Mouse (Mus musculus) embryo, embryonic 10.5 days (tissue): Measurements from ENCODE around the gene Nxn.

ENCODE experiments used
- DNase-seq: peaks from one replicate; pipeline ENCODE4 v3.0.0-alpha.2; 2015; ENCODE audit warnings: low spot score

Gene Nxn

GRCm38 (mm10) chr11:76260208-76261050, 138.5 kb downstream of the Nxn start:
- no peak for DNase-seq

- no peak for DNase-seq
Observed at GRCm38 (mm10) chr11:76258511-76258910, 140.4 kb downstream of the Nxn start.

- DNase-seq, result no peak
Observed at GRCm38 (mm10) chr11:76257386-76257785, 141.6 kb downstream of the Nxn start.

GRCm38 (mm10) chr11:76256129-76256528, 142.8 kb downstream of the Nxn start:
- DNase-seq, result peak; percentile 68

- DNase-seq, result no peak
Observed at GRCm38 (mm10) chr11:76255431-76256001, 143.4 kb downstream of the Nxn start.

- DNase-seq, result no peak
Observed at GRCm38 (mm10) chr11:76253918-76254264, 145.0 kb downstream of the Nxn start.

GRCm38 (mm10) chr11:76253145-76253917, 145.6 kb downstream of the Nxn start:
- DNase-seq, result peak; percentile 91

GRCm38 (mm10) chr11:76252036-76252435, 146.9 kb downstream of the Nxn start:
- DNase-seq, result no peak

- DNase-seq, result no peak
Observed at GRCm38 (mm10) chr11:76247239-76247638, 151.7 kb downstream of the Nxn start.

- no peak for DNase-seq
Observed at GRCm38 (mm10) chr11:76246439-76246838, 152.5 kb downstream of the Nxn start.

- DNase-seq, result no peak
Observed at GRCm38 (mm10) chr11:76243811-76244546, 155.0 kb downstream of the Nxn start.

GRCm38 (mm10) chr11:76242901-76243810, 155.8 kb downstream of the Nxn start, which contains the start of the genes Mrm3 and Glod4:
Gene Mrm3, plus strand, starts transcription at chr11:76243715.
Gene Glod4, minus strand, starts transcription at chr11:76243725.
- peak; percentile 96 for DNase-seq

- no peak for DNase-seq
Observed at GRCm38 (mm10) chr11:76239750-76240149, 159.2 kb downstream of the Nxn start.

GRCm38 (mm10) chr11:76236136-76236535, 162.8 kb downstream of the Nxn start:
- no peak for DNase-seq

GRCm38 (mm10) chr11:76225051-76225450, 173.9 kb downstream of the Nxn start:
- DNase-seq, result no peak

GRCm38 (mm10) chr11:76224631-76225030, 174.3 kb downstream of the Nxn start:
- DNase-seq, result no peak

GRCm38 (mm10) chr11:76217390-76217800, 181.5 kb downstream of the Nxn start, which contains the start of the genes Dbil5 and Gemin4:
Gene Dbil5, plus strand, starts transcription at chr11:76217608.
Gene Gemin4, minus strand, starts transcription at chr11:76217664.
- peak; percentile 99 for DNase-seq

GRCm38 (mm10) chr11:76216681-76217389, 182.1 kb downstream of the Nxn start:
- peak; percentile 72 for DNase-seq

- no peak for DNase-seq
Observed at GRCm38 (mm10) chr11:76216049-76216540, 182.8 kb downstream of the Nxn start.

GRCm38 (mm10) chr11:76215011-76215410, 183.9 kb downstream of the Nxn start:
- no peak for DNase-seq
